ENCODE assay signal across 23 mouse cellular contexts in the genomic region with DNA sequence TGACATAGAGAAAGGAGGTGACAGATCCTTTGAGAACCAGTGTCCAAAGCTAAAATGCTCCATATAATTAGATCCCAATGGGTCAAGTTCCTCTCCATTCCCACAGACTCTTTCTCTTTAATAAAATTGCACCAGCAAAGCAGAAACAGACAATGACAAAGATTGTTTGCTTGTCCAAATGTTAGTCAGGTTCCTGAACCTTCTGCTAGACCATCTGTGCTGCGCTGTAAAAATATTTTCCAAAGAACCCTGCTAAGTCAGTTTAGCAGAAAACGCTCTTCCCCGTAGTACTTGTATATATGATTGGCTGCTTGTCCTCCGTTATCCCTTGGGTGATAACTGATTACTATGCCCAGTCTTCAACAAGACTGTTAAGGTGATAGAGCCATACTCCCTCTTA.
DNase-seq lines count a peak whose midpoint lies in the region; TF ChIP-seq lines count a peak whose summit lies in the region.
"Had no signal": no experiment of that assay in that cellular context is flagged by ENCODE, and none has a peak within 500 bp of the region (broad histone marks: within the 10 kb centered on the region; RNA-seq: fewer than 3 reads in every experiment).

No protein-coding gene starts in this region.

- no peak for TF ChIP-seq CTCF in layer of hippocampus, adult 2 months (conservative IDR thresholded peaks at IDR 0.05)

- DNase-seq in layer of hippocampus, adult 11-12 months (ENCODE audit: low spot score): peak; percentile 10
- no peak for DNase-seq in layer of hippocampus, postnatal 10 days (ENCODE audit: low spot score in 2 of 2)
- DNase-seq in layer of hippocampus, adult 2 months (ENCODE audit: low spot score in 2 of 2): peak; percentile 33 to 55
- peak; percentile 7 for DNase-seq in layer of hippocampus, adult 9-10 months (ENCODE audit: low spot score)
- DNase-seq in telencephalon, adult 2 months (ENCODE audit: low read depth, low spot score): peak; percentile 8
- DNase-seq in heart, postnatal 25 days (ENCODE audit: low spot score): no peak
- no peak for DNase-seq in left cerebral cortex, adult 11 months (ENCODE audit: low spot score)
- DNase-seq in heart, postnatal 36 days: no peak
- DNase-seq: adrenal gland, adult 8-10 months; adrenal gland, postnatal 14 days; adrenal gland, postnatal 36 days; B cell, adult 2 months; cerebellum, adult 11 months; cerebellum, adult 18-20 months; cerebellum, adult 8-10 months; cerebellum, adult 9-11 months; cerebellum, postnatal 36 days; embryo, embryonic 11 days had no signal

- no peak overlapping the region for H3K27ac ChIP-seq in layer of hippocampus, adult 2 months
- H3K27ac ChIP-seq: embryonic facial prominence, embryonic 13.5 days; embryonic facial prominence, embryonic 15.5 days; forebrain, embryonic 10.5 days; forebrain, embryonic 12.5 days had no signal

- no peak overlapping the region for H3K4me3 ChIP-seq in layer of hippocampus, adult 2 months
- H3K4me3 ChIP-seq: embryonic facial prominence, embryonic 13.5 days; embryonic facial prominence, embryonic 15.5 days; erythroblast, embryonic 14.5 days; forebrain, embryonic 10.5 days; forebrain, embryonic 12.5 days had no signal

- intact Hi-C loops in heart, postnatal 25 days (cut with DNase I): no loop called here
- intact Hi-C loops in heart, postnatal 36 days (cut with DNase I): no loop called here

Comparison
In these comparisons a context has a peak if more than half of its experiments do, and no peak if none do; other contexts are left out.
1. DNase-seq: peak in layer of hippocampus, adult 11-12 months (single experiment), layer of hippocampus, adult 2 months (2 of 2), layer of hippocampus, adult 9-10 months (single experiment) and telencephalon, adult 2 months (single experiment); none in layer of hippocampus, postnatal 10 days (0 of 2), heart, postnatal 25 days (single experiment), left cerebral cortex, adult 11 months (single experiment) and heart, postnatal 36 days (0 of 2).